26 mouse cellular contexts compared by ENCODE assay signal in the genomic region with DNA sequence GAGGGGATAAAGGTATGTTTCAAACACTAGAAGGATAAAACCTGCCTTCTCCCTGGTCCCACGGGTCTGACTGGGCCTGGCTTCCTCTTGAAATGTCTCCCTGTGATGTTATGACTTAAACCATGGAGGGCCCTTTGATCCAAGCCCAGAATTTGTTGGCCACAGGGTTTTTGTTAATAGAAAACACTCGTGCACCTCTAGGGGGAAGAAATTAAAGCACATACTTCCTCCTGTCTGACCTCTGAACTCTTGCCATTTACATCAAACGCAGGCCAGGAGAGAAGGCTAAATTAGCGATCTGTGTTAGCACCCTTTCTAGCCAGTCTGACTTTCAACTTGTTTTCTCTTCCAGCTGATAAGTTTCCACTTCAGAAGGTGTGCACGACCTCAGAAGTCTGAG. TPM values are rescaled to one million over a fixed set of nuclear protein-coding genes. Genes with fewer than 3 reads are reported as not detected.
DNase-seq lines count a peak whose midpoint lies in the region; ATAC-seq and TF ChIP-seq lines count a peak whose summit lies in the region.
"Had no signal": no experiment of that assay in that cellular context is flagged by ENCODE, and none has a peak within 500 bp of the region (broad histone marks: within the 10 kb centered on the region; RNA-seq: fewer than 3 reads in every experiment).

No protein-coding gene starts in this region.

- H3K9me3 ChIP-seq in kidney, embryonic 14.5 days (ENCODE audit: control insufficient read depth, low read length) = no peaks in the 10 kb centered on the region
- H3K9me3 ChIP-seq in midbrain, embryonic 12.5 days = no peaks in the 10 kb centered on the region
- H3K9me3 ChIP-seq in midbrain, embryonic 16.5 days (replicated peaks; ENCODE audit: control insufficient read depth, low read length, poor library complexity, severe bottlenecking) = no peaks in the 10 kb centered on the region
- no peaks in the 10 kb centered on the region for H3K9me3 ChIP-seq in liver, postnatal 0 days (ENCODE audit: low read length)
- H3K9me3 ChIP-seq: embryonic facial prominence, embryonic 12.5 days; forebrain, embryonic 13.5 days; limb, embryonic 13.5 days; liver, embryonic 12.5 days; midbrain, embryonic 15.5 days had no signal

- no peak for TF ChIP-seq EP300 in liver, postnatal 0 days (IDR thresholded peaks at IDR 0.05; ENCODE audit: low read depth)

- H3K4me2 ChIP-seq in kidney, embryonic 14.5 days (replicated peaks; ENCODE audit: low read depth, low read length) = no peak overlapping the region
- H3K4me2 ChIP-seq in midbrain, embryonic 12.5 days (replicated peaks) = no peak overlapping the region
- H3K4me2 ChIP-seq in midbrain, embryonic 16.5 days (ENCODE audit: low read length) = no peak overlapping the region
- no peak overlapping the region for H3K4me2 ChIP-seq in liver, postnatal 0 days (ENCODE audit: low read depth, low read length)
- H3K4me2 ChIP-seq: embryonic facial prominence, embryonic 12.5 days; forebrain, embryonic 13.5 days; heart, embryonic 11.5 days; limb, embryonic 13.5 days; liver, embryonic 12.5 days; midbrain, embryonic 15.5 days had no signal

- H3K27ac ChIP-seq in kidney, embryonic 14.5 days (ENCODE audit: low read depth, low read length) = peak overlapping the region; percentile 30; the same call in 1 of the 2 replicates
- 0 out of 2 replicates have a peak overlapping the region, but pooled peaks have one; percentile 11 for H3K27ac ChIP-seq in midbrain, embryonic 12.5 days (replicated peaks)
- no peak overlapping the region for H3K27ac ChIP-seq in midbrain, embryonic 16.5 days (ENCODE audit: low read length)
- no peak overlapping the region for H3K27ac ChIP-seq in liver, postnatal 0 days (ENCODE audit: low read depth)
- H3K27ac ChIP-seq: embryonic facial prominence, embryonic 12.5 days; forebrain, embryonic 13.5 days; hindbrain, postnatal 0 days; limb, embryonic 13.5 days; liver, embryonic 12.5 days; midbrain, embryonic 15.5 days had no signal

- no peak overlapping the region for H3K4me3 ChIP-seq in kidney, embryonic 14.5 days (ENCODE audit: low read length)
- no peak overlapping the region for H3K4me3 ChIP-seq in midbrain, embryonic 12.5 days
- no peak overlapping the region for H3K4me3 ChIP-seq in midbrain, embryonic 16.5 days (ENCODE audit: low read depth, low read length)
- H3K4me3 ChIP-seq in liver, postnatal 0 days (ENCODE audit: low read depth, low read length) = no peak overlapping the region
- H3K4me3 ChIP-seq: embryonic facial prominence, embryonic 12.5 days; forebrain, embryonic 13.5 days; limb, embryonic 13.5 days; liver, embryonic 12.5 days; midbrain, embryonic 15.5 days had no signal

- no peaks in the 10 kb centered on the region for H3K27me3 ChIP-seq in kidney, embryonic 14.5 days (ENCODE audit: control insufficient read depth, insufficient read depth, low read length)
- H3K27me3 ChIP-seq in midbrain, embryonic 12.5 days = no peaks in the 10 kb centered on the region
- H3K27me3 ChIP-seq in midbrain, embryonic 16.5 days (ENCODE audit: control insufficient read depth, insufficient read depth, low read depth, low read length) = no peaks in the 10 kb centered on the region
- no peaks in the 10 kb centered on the region for H3K27me3 ChIP-seq in liver, postnatal 0 days (ENCODE audit: insufficient read depth, low read length)
- H3K27me3 ChIP-seq: embryonic facial prominence, embryonic 12.5 days; forebrain, embryonic 13.5 days; limb, embryonic 13.5 days; liver, embryonic 12.5 days; midbrain, embryonic 15.5 days had no signal

- H3K4me1 ChIP-seq in kidney, embryonic 14.5 days (ENCODE audit: control insufficient read depth, insufficient read depth, low read length) = peaks cover 45% of the 10 kb centered on the region
- H3K4me1 ChIP-seq in midbrain, embryonic 12.5 days = peaks cover 70% of the 10 kb centered on the region
- peaks cover 45% of the 10 kb centered on the region for H3K4me1 ChIP-seq in midbrain, embryonic 16.5 days (ENCODE audit: control insufficient read depth, insufficient read depth, low read length)
- no peaks in the 10 kb centered on the region for H3K4me1 ChIP-seq in liver, postnatal 0 days (ENCODE audit: insufficient read depth)
- H3K4me1 ChIP-seq: liver, embryonic 12.5 days had no signal

- no peak for ATAC-seq in kidney, embryonic 14.5 days (ENCODE audit: low FRiP score, low TSS enrichment)
- ATAC-seq in midbrain, embryonic 12.5 days (ENCODE audit: low FRiP score, low read depth) = no peak
- no peak for ATAC-seq in midbrain, embryonic 16.5 days
- ATAC-seq in liver, postnatal 0 days = no peak
- ATAC-seq: activated CD4-positive, CD25-positive, alpha-beta regulatory T cell, adult 4 months; forebrain, embryonic 13.5 days; hindbrain, postnatal 0 days; intestine, embryonic 16.5 days; liver, embryonic 12.5 days; midbrain, embryonic 15.5 days had no signal

- DNase-seq in embryo, embryonic 10 days (ENCODE audit: low spot score) = peak; percentile 64
- no peak for DNase-seq in embryo, embryonic 10.5 days (ENCODE audit: low spot score)
- DNase-seq in kidney, adult 11 months = no peak
- no peak for DNase-seq in left cerebral cortex, adult 11 months (ENCODE audit: low spot score)
- DNase-seq in liver, postnatal 0 days = no peak
- DNase-seq: adrenal gland, adult 8-10 months; cerebellum, adult 2 months; cerebellum, postnatal 25 days; gastrocnemius, postnatal 14 days; heart, adult 11 months; kidney, postnatal 10 days; lung, postnatal 10 days; right cerebral cortex, postnatal 4 days; thymus, adult 2 months had no signal

- TF ChIP-seq CTCF in liver, postnatal 0 days (IDR thresholded peaks at IDR 0.05; ENCODE audit: low read depth) = no peak

- H3K36me3 ChIP-seq in kidney, embryonic 14.5 days (ENCODE audit: control insufficient read depth, insufficient read depth, low read length) = no peaks in the 10 kb centered on the region
- no peaks in the 10 kb centered on the region for H3K36me3 ChIP-seq in midbrain, embryonic 12.5 days
- no peaks in the 10 kb centered on the region for H3K36me3 ChIP-seq in midbrain, embryonic 16.5 days (ENCODE audit: control insufficient read depth, insufficient read depth, low read length)
- H3K36me3 ChIP-seq in liver, postnatal 0 days (replicated peaks; ENCODE audit: insufficient read depth, low read length) = no peaks in the 10 kb centered on the region
- H3K36me3 ChIP-seq: embryonic facial prominence, embryonic 12.5 days; limb, embryonic 13.5 days; liver, embryonic 12.5 days; midbrain, embryonic 15.5 days had no signal

- 5% methylated on average over 5 of the region's 5 CpGs for WGBS in kidney, embryonic 14.5 days
- 8% methylated on average over 5 of the region's 5 CpGs for WGBS in midbrain, embryonic 12.5 days
- WGBS in midbrain, embryonic 16.5 days = 13% methylated on average over 5 of the region's 5 CpGs
- whole genome bisulfite sequencing in liver, postnatal 0 days (ENCODE audit: insufficient replicate concordance) = 40% methylated on average over 5 of the region's 5 CpGs

- no peak overlapping the region for H3K9ac ChIP-seq in kidney, embryonic 14.5 days (ENCODE audit: low read depth, low read length)
- H3K9ac ChIP-seq in midbrain, embryonic 12.5 days (replicated peaks) = no peak overlapping the region
- no peak overlapping the region for H3K9ac ChIP-seq in midbrain, embryonic 16.5 days (ENCODE audit: low read depth, low read length)
- no peak overlapping the region for H3K9ac ChIP-seq in liver, postnatal 0 days (replicated peaks)
- H3K9ac ChIP-seq: embryonic facial prominence, embryonic 12.5 days; forebrain, embryonic 13.5 days; limb, embryonic 13.5 days; liver, embryonic 12.5 days; midbrain, embryonic 15.5 days had no signal

RNA-seq across cellular contexts. Expression of a gene that starts 19.0 kb away (rescaled TPM):
- polyA plus RNA-seq in kidney, embryonic 14.5 days (2014; fragmentation: Nextera tagmentation; extraction: Ambion mirVana) = 18.7 and 25.0 TPM in 2 replicates
- polyA plus RNA-seq in midbrain, embryonic 12.5 days (2016; fragmentation: Nextera tagmentation; extraction: Ambion mirVana) = 50.8 and 56.5 TPM in 2 replicates
- polyA plus RNA-seq in midbrain, embryonic 16.5 days (2015; fragmentation: Nextera tagmentation; extraction: Ambion mirVana) = 30.8 and 31.1 TPM in 2 replicates
- polyA plus RNA-seq in liver, postnatal 0 days (2015; fragmentation: Nextera tagmentation; extraction: Ambion mirVana) = 4.0 and 4.2 TPM in 2 replicates
- polyA plus RNA-seq: activated CD4-positive, CD25-positive, alpha-beta regulatory T cell, adult 4 months had no signal

Comparison
In these comparisons a context has a peak if more than half of its experiments do, and no peak if none do; other contexts are left out.
1. H3K27ac ChIP-seq: peak in kidney, embryonic 14.5 days (single experiment) and midbrain, embryonic 12.5 days (single experiment); none in midbrain, embryonic 16.5 days (single experiment) and liver, postnatal 0 days (single experiment).